Mouse (Mus musculus) embryo, embryonic 10 days (tissue): Measurements from ENCODE around the gene Exog.

Experiments used
- DNase-seq: peaks from one replicate; pipeline ENCODE4 v3.0.0-alpha.2; 2015; ENCODE audit warnings: low spot score

The Exog gene

DNA sequence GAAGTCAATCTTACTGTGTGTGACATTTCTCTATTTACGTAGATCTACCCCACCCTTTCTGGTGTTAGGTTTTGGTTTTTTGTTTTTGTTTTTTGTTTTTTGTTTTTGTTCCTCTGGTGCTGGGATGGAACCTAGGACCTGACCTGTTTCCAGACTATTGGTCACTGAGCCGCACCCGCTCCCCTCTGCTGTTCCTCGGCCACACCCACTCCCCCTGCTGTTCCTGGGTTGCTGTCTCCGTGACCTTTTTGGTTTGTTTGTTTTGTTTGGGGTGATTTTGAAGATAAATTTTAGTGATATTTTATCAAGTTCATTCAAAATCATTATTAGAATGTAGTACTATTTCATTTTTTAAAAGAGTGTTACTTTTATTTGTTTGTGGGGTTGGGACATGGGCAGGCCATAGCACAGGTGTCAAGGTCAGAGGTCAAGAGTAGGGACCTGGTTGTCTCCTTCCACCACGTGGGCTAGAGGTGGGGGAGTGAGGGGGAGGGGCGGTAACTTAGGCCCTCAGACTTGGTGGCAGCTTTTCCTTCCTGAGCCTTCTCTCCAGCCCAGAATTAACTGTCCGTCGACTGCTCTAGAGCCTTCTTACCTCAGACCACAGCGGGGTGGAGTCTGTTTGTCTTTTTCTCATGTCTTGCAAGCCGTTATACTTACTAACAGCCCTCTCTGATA lies 60.4 kb downstream of the Exog start:
- no peak for DNase-seq

DNA sequence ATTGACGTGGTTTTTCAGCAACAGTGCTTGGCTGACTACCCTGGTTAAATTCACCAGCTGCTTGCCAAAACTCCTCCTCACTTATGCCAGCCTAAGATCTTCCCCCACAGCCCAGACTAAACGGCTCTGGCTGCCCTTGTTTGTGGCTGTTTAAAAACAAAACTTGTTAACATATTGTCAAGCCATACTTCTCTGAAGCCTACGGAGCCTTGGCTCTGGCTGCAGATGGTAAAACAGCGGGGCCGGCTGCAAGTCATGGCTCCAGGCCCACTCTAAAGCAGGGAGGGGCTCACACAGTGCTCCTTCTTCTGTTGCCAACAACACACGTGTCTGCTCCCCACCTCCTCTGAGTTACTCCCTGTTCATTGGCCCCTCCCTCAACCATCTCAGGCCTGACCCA lies 66.2 kb downstream of the Exog start:
- DNase-seq = no peak

DNA sequence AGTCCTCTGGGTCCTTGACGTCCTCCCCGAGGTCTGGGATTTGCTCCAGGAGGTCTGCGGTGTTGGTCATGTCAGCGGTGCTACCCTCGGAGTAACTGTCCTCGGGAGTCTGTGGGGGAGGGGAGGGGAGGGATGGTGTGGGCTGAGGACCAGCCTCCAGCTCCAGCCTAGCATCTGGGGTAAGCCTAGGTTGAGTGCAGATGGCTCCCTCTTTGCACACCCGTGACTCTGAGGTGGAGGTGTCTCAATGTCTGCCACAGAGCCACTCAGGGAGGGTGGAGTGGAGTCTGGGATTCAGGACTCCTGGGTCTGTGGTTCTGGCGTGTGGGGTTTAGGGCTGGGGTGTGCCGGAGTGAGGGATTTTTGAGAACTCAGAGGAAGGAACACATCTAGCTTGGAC lies 68.2 kb downstream of the Exog start:
- no peak for DNase-seq

DNA sequence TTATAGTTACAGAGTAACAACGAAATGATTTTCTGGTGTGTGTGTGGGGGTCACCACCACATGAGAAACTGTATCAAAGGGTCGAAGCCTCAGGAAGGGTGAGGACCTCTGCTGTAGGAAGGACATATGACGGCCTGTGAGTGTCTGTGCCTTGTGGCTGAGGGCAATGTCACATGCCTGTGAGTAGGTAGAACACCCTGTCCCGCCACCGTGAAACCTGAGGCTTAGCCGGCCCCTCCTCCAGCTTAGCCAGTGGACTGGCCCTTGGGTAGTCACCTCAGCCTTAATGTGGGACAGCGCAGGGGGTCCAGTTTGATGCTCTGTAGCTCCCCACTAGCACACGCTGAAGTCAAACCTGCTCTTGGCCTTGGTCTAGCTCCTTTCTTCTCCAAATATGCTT lies 69.1 kb downstream of the Exog start:
- DNase-seq = no peak

DNA sequence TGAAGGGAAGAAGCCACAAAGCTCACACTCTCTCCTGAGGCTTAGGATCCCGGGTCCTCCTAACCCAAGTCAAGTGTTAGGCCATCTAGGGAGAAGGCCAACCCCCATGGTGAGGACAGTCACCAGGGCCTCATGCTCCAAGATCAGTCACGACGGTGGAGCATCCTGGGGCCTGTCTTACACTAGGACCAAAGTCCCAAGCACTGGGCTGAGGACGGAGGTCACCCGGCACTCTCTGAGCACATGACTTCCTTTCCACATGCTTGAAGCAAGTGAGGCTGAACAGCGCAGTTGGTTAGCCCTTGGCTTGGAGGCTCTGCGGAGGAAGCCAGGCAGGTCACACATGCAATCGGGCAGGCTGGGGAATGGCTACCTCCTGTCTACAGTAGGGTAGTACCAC lies 70.2 kb downstream of the Exog start:
- DNase-seq = no peak
